Mouse (Mus musculus) heart, postnatal 0 days (tissue): Measurements from ENCODE around the gene Prim2. TPM values are rescaled to one million over a fixed set of nuclear protein-coding genes. Genes with fewer than 3 reads are reported as not detected.

Source experiments
- ATAC-seq: fragments of 200-750 bp; cut with Nextera tagmentation; 2 replicates; pipeline ENCODE4 v1.8.0; 2017; ENCODE audit warnings: low read depth, moderate number of reproducible peaks, moderate library complexity; ENCODE audit not compliant: insufficient read depth
- DNase-seq: peaks from one replicate; pipeline ENCODE4 v3.0.0-alpha.2; 2016; ENCODE audit warnings: low spot score
- H3K27ac ChIP-seq: fragments of 300-500 bp; sonication (generic); 2 replicates; pipeline ENCODE4 v1.5.1; 2014; ENCODE audit warnings: low read depth, mild to moderate bottlenecking
- H3K27me3 ChIP-seq: fragments of 300-500 bp; sonication (generic); 2 replicates; pipeline ENCODE4 v1.6.1; 2014; ENCODE audit warnings: low read length, mixed read lengths; ENCODE audit not compliant: control insufficient read depth, insufficient read depth
- H3K36me3 ChIP-seq: fragments of 300-500 bp; sonication (generic); replicated peaks from 2 replicates; pipeline ENCODE4 v1.6.1; 2014; ENCODE audit warnings: low read length, mixed read lengths; ENCODE audit not compliant: control insufficient read depth, insufficient read depth
- H3K4me1 ChIP-seq: fragments of 300-500 bp; sonication (generic); 2 replicates; pipeline ENCODE4 v1.6.1; 2014; ENCODE audit warnings: antibody characterized with exemption; ENCODE audit not compliant: control insufficient read depth, insufficient read depth
- H3K4me2 ChIP-seq: fragments of 300-500 bp; sonication (generic); 2 replicates; pipeline ENCODE4 v1.6.1; 2014; ENCODE audit warnings: low read depth, mild to moderate bottlenecking, low read length, moderate library complexity
- H3K4me3 ChIP-seq: fragments of 300-500 bp; sonication (generic); 2 replicates; pipeline ENCODE4 v1.5.1; 2014; ENCODE audit warnings: low read depth, low read length
- H3K9ac ChIP-seq: fragments of 300-500 bp; sonication (generic); replicated peaks from 2 replicates; pipeline ENCODE4 v1.6.1; 2014; ENCODE audit warnings: low read depth, low read length, mixed read lengths
- H3K9me3 ChIP-seq: fragments of 300-500 bp; sonication (generic); replicated peaks from 2 replicates; pipeline ENCODE4 v1.6.1; 2016; ENCODE audit warnings: low read length; ENCODE audit not compliant: control insufficient read depth
- CTCF ChIP-seq: IDR thresholded peaks from 2 replicates; pipeline ENCODE4 v1.5.1; 2016; ENCODE audit warnings: antibody characterized with exemption, control low read depth, low read depth
- EP300 ChIP-seq: IDR thresholded peaks from 2 replicates; pipeline ENCODE4 v1.6.1; 2016; ENCODE audit warnings: antibody characterized with exemption, low read depth
- WGBS: fragments of 180-500 bp; shearing (Covaris S2); extraction: QIAGEN DNeasy Blood & Tissue Kit; methylation state at CpG from one replicate; pipeline ENCODE4 v1.1.7; 2014; 5-methylcytosine and 5-hydroxymethylcytosine counted together
- polyA plus RNA-seq: library from polyadenylated mRNA; unstranded; fragments of >200 nt; fragmentation: Nextera tagmentation; extraction: Ambion mirVana; gene quantifications from 2 replicates; pipeline ENCODE4 v1.2.1, GENCODE M21; 2015
- total RNA-seq: library from RNA; depleted of rRNA; stranded (reverse); fragments of >200 nt; gene quantifications from 2 replicates; pipeline ENCODE4 v1.2.3, GENCODE M21; 2014; ENCODE audit warnings: low replicate concordance

Gene Prim2
- total and polyA plus RNA-seq, 2 experiments from 2014 or later = 4.9 to 13.9 TPM

DNA sequence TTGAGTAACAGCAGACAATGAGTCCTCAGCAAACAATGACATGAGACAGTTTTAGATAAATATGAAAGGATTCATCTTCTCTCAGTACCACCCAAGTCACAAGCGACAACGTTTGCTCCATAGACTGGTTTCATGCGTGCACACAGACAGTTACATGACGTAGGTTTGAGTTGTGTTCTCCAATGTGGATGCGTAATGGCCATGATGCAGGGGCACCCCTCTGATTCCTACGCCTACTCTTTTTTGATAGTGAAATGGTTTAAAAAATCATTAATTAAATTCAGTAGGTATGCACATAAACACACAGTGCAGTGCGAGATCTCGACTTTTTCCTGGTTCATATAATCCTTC lies 174.4 kb downstream of the Prim2 start:
- DNase-seq = no peak
- Histone ChIP-seq H3K36me3 (no peaks in the 10 kb centered on the region), H3K4me1 (no peaks in the 10 kb centered on the region), H3K4me2 (no peak overlapping the region), H3K4me3 (no peak overlapping the region), H3K27me3 (no peaks in the 10 kb centered on the region), H3K9ac (no peak overlapping the region), H3K27ac (no peak overlapping the region), H3K9me3 (no peaks in the 10 kb centered on the region)
- no peak for TF ChIP-seq CTCF
- no peak for TF ChIP-seq EP300
- ATAC-seq = no peak
- 85% methylated on average over 8 of the region's 8 CpGs for WGBS

GRCm38 (mm10) chr1:33494524-33495202 lies 174.9 kb downstream of the Prim2 start:
- H3K4me1 ChIP-seq = no peaks in the 10 kb centered on the region
- TF ChIP-seq CTCF (no peak), EP300 (no peak)
- no peaks in the 10 kb centered on the region for H3K27me3 ChIP-seq
- H3K27ac ChIP-seq = no peak overlapping the region
- no peak overlapping the region for H3K9ac ChIP-seq
- no peak overlapping the region for H3K4me3 ChIP-seq
- no peaks in the 10 kb centered on the region for H3K9me3 ChIP-seq
- H3K4me2 ChIP-seq = no peak overlapping the region
- WGBS = 39% methylated on average over 2 of the region's 2 CpGs
- DNase-seq = no peak
- H3K36me3 ChIP-seq = no peaks in the 10 kb centered on the region
- no peak for ATAC-seq

- DNase-seq (no peak), ATAC-seq (no peak)
- Histone ChIP-seq H3K4me3 (no peak overlapping the region), H3K4me1 (no peaks in the 10 kb centered on the region), H3K4me2 (no peak overlapping the region), H3K27me3 (no peaks in the 10 kb centered on the region), H3K9me3 (no peaks in the 10 kb centered on the region), H3K27ac (no peak overlapping the region), H3K9ac (no peak overlapping the region), H3K36me3 (no peaks in the 10 kb centered on the region)
- TF ChIP-seq CTCF (no peak), EP300 (no peak)
- 73% methylated on average over 6 of the region's 6 CpGs for WGBS
Measured at GRCm38 (mm10) chr1:33490220-33490619, 179.4 kb downstream of the Prim2 start.

DNA sequence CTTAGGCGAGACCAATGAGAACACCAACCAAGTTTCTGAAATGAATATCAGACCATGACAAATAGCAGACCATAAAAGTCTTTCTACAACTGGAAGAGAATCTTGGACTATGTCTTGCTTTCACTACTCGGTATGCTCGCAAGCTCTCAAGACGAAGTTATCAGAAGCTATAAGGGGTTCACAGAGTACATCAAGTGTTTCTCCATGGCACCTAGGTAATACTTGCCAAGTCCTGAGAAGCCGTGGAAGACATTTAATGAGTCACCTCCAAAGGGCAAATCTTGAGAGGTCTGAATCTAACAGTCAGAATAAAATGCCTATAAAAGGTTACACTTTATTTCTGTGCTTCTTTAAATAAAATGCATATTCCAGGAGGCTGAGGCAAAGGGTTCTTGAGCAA lies 181.2 kb downstream of the Prim2 start:
- H3K27me3 ChIP-seq = no peaks in the 10 kb centered on the region
- H3K9me3 ChIP-seq = no peaks in the 10 kb centered on the region
- no peak overlapping the region for H3K4me3 ChIP-seq
- H3K4me1 ChIP-seq = peaks cover 4% of the 10 kb centered on the region; the same call in 1 of the 2 replicates
- no peak overlapping the region for H3K4me2 ChIP-seq
- no peak overlapping the region for H3K27ac ChIP-seq
- ATAC-seq (no peak), DNase-seq (no peak)
- no peaks in the 10 kb centered on the region for H3K36me3 ChIP-seq
- H3K9ac ChIP-seq = no peak overlapping the region
- TF ChIP-seq EP300 (no peak), CTCF (no peak)
- WGBS = 84% methylated on average over 5 of the region's 5 CpGs

DNA sequence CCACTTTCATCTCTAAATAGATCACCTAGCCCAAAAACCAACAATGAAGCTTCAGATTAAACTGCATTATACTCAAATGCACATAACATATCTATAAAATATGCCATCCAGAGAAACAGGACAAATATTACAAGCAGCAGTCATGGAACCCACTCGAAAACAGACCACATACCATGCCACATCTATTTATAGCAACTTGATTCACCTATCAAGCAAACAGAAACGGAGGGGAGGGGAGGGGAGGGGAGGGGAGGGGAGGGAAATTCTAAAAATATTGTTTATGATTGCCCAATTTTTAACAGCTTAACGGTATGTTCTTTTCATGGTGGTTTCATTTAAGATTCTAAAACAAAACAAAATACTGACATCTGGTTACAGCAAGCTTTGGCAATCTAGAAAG lies 185.8 kb downstream of the Prim2 start:
- WGBS = 20% methylated on average over 3 of the region's 3 CpGs
- peak; percentile 67; the same call in 1 of the 2 replicates for ATAC-seq
- TF ChIP-seq CTCF (no peak), EP300 (no peak)
- H3K4me2 ChIP-seq = no peak overlapping the region
- no peak overlapping the region for H3K4me3 ChIP-seq
- no peaks in the 10 kb centered on the region for H3K9me3 ChIP-seq
- no peak overlapping the region for H3K9ac ChIP-seq
- H3K4me1 ChIP-seq = peaks cover 4% of the 10 kb centered on the region; the same call in 1 of the 2 replicates
- no peaks in the 10 kb centered on the region for H3K36me3 ChIP-seq
- H3K27me3 ChIP-seq = no peaks in the 10 kb centered on the region
- DNase-seq = peak; percentile 33
- no peak overlapping the region for H3K27ac ChIP-seq

- Histone ChIP-seq H3K36me3 (no peaks in the 10 kb centered on the region), H3K9me3 (no peaks in the 10 kb centered on the region), H3K27me3 (no peaks in the 10 kb centered on the region), H3K27ac (no peak overlapping the region), H3K4me3 (no peak overlapping the region), H3K4me1 (peaks cover 4% of the 10 kb centered on the region; the same call in 1 of the 2 replicates), H3K9ac (no peak overlapping the region), H3K4me2 (no peak overlapping the region)
- TF ChIP-seq EP300 (no peak), CTCF (no peak)
- WGBS = 81% methylated on average over 7 of the region's 7 CpGs
- DNase-seq = no peak
- ATAC-seq = no peak
Measured at GRCm38 (mm10) chr1:33480382-33480781, 189.2 kb downstream of the Prim2 start.
